Mouse (Mus musculus) hindbrain, embryonic 15.5 days (tissue): ENCODE results near the gene Tex14. TPM values are rescaled to one million over a fixed set of nuclear protein-coding genes. Genes with fewer than 3 reads are reported as not detected.
A peak's percentile ranks its signal among the peaks of the same experiment; 100 is the strongest.
"Not testable (repeated sequence)": the region's sequence is repeated elsewhere in the genome, so short reads cannot be mapped to it uniquely, and the experiment has no call there.

Source experiments
- ATAC-seq: fragments of 200-750 bp; cut with Nextera tagmentation; 2 replicates; pipeline ENCODE4 v1.8.0; 2017; ENCODE audit warnings: low read depth, moderate number of reproducible peaks, moderate TSS enrichment; ENCODE audit not compliant: low FRiP score
- H3K27ac ChIP-seq: fragments of 300-500 bp; sonication (generic); replicated peaks from 2 replicates; pipeline ENCODE4 v1.5.1; 2015; ENCODE audit warnings: mild to moderate bottlenecking, inconsistent platforms
- H3K27me3 ChIP-seq: fragments of 300-500 bp; sonication (generic); 2 replicates; pipeline ENCODE4 v1.6.1; 2015; ENCODE audit warnings: control low read depth, inconsistent platforms
- H3K36me3 ChIP-seq: fragments of 300-500 bp; sonication (generic); 2 replicates; pipeline ENCODE4 v1.6.1; 2015; ENCODE audit warnings: control low read depth, inconsistent platforms
- H3K4me1 ChIP-seq: fragments of 300-500 bp; sonication (generic); replicated peaks from 2 replicates; pipeline ENCODE4 v1.6.1; 2015; ENCODE audit warnings: control low read depth, inconsistent platforms
- H3K4me2 ChIP-seq: fragments of 300-500 bp; sonication (generic); 2 replicates; pipeline ENCODE4 v1.6.1; 2015; ENCODE audit warnings: moderate library complexity, mild to moderate bottlenecking, inconsistent platforms
- H3K4me3 ChIP-seq: fragments of 300-500 bp; sonication (generic); 2 replicates; pipeline ENCODE4 v1.5.1; 2015; ENCODE audit warnings: mild to moderate bottlenecking, inconsistent platforms
- H3K9ac ChIP-seq: fragments of 300-500 bp; sonication (generic); 2 replicates; pipeline ENCODE4 v1.6.1; 2015; ENCODE audit warnings: inconsistent platforms
- H3K9me3 ChIP-seq: fragments of 300-500 bp; sonication (generic); 2 replicates; pipeline ENCODE4 v1.6.1; 2016; ENCODE audit warnings: control low read depth, inconsistent platforms
- WGBS: fragments of 180-500 bp; shearing (Covaris S2); methylation state at CpG from one replicate; pipeline ENCODE4 v1.1.7; 2015; 5-methylcytosine and 5-hydroxymethylcytosine counted together
- polyA plus RNA-seq: library from polyadenylated mRNA; unstranded; fragments of >200 nt; fragmentation: Nextera tagmentation; extraction: Ambion mirVana; gene quantifications from 2 replicates; pipeline ENCODE4 v1.2.1, GENCODE M21; 2015

Gene Tex14
- polyA plus RNA-seq, 1 experiment from 2014 or later: 1.9 TPM

DNA sequence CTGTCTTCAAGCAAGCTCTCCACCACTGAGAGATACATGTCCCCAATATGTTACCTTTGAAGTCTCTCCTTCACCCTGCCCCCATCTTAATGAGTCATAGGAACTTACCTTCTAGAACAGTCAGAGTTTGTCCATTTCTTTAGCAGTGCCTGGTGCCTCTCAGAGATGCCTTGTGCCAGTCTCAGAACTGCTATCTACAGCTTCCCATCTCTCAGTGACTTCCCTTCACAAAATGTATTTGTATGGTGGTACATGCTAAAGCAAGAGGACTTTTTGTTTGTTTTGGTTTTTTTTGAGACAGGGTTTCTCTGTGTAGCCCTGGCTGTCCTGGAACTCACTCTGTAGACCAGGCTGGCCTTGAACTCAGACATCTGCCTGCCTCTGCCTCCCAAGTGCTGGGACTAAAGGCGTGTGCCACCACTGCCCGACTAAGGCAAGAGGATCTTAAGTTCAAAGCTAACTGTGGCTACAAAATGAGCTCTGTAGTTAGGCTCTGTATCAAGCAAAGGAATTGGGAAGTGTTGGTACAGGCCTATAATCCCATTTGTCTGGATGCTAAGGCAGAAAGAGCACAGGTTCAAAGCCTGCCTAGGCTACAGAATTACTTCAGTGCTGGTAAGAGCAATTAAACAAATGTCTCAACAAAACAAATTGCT lies 49.3 kb downstream of the Tex14 start:
- Histone ChIP-seq H3K4me3 (no peak overlapping the region), H3K4me2 (no peak overlapping the region), H3K9me3 (no peaks in the 10 kb centered on the region), H3K9ac (no peak overlapping the region), H3K4me1 (no peaks in the 10 kb centered on the region), H3K36me3 (no peaks in the 10 kb centered on the region), H3K27me3 (no peaks in the 10 kb centered on the region), H3K27ac (no peak overlapping the region)
- ATAC-seq: no peak
- 83% methylated on average over 2 of the region's 2 CpGs for WGBS

DNA sequence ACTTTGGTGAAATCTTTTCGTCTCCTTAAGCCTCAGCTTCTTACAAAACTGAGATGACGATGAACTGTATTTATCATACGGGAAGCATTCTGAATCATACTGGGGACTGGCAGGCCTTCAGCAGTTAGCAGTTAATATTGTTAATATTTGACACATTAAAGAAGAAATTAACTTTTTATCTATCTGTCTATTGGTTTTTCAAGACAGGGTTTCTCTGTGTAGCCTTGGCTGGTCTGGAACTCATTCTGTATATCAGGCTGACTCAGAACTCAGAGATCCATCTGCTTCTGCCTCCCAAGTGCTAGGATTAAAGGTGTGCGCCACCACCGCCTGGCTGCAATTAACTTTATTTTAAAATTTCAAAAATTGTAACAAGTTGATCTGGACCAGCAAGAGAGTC lies 50.7 kb downstream of the Tex14 start:
- no peak overlapping the region for H3K27ac ChIP-seq
- no peaks in the 10 kb centered on the region for H3K36me3 ChIP-seq
- no peak overlapping the region for H3K4me2 ChIP-seq
- H3K9ac ChIP-seq: no peak overlapping the region
- H3K27me3 ChIP-seq: no peaks in the 10 kb centered on the region
- H3K4me1 ChIP-seq: no peaks in the 10 kb centered on the region
- no peak overlapping the region for H3K4me3 ChIP-seq
- H3K9me3 ChIP-seq: no peaks in the 10 kb centered on the region
- ATAC-seq: no peak
- WGBS: 95% methylated on average over 5 of the region's 5 CpGs

GRCm38 (mm10) chr11:87455984-87456383 lies 51.1 kb downstream of the Tex14 start:
- H3K4me3 ChIP-seq: no peak overlapping the region
- no peaks in the 10 kb centered on the region for H3K27me3 ChIP-seq
- no peak overlapping the region for H3K9ac ChIP-seq
- ATAC-seq: no peak
- no peaks in the 10 kb centered on the region for H3K9me3 ChIP-seq
- no peak overlapping the region for H3K27ac ChIP-seq
- H3K4me2 ChIP-seq: no peak overlapping the region
- WGBS: 93% methylated on average over 4 of the region's 4 CpGs
- H3K4me1 ChIP-seq: no peaks in the 10 kb centered on the region
- H3K36me3 ChIP-seq: no peaks in the 10 kb centered on the region

- Histone ChIP-seq H3K4me2 (no peak overlapping the region), H3K27ac (no peak overlapping the region), H3K27me3 (no peaks in the 10 kb centered on the region), H3K36me3 (no peaks in the 10 kb centered on the region), H3K4me1 (0 out of 2 replicates have a peak, but pooled peaks cover 7% of the 10 kb centered on the region), H3K4me3 (no peak overlapping the region), H3K9me3 (no peaks in the 10 kb centered on the region), H3K9ac (no peak overlapping the region)
- 87% methylated on average over 6 of the region's 6 CpGs for WGBS
- ATAC-seq: no peak
Observed at GRCm38 (mm10) chr11:87460566-87460965, 55.7 kb downstream of the Tex14 start.

DNA sequence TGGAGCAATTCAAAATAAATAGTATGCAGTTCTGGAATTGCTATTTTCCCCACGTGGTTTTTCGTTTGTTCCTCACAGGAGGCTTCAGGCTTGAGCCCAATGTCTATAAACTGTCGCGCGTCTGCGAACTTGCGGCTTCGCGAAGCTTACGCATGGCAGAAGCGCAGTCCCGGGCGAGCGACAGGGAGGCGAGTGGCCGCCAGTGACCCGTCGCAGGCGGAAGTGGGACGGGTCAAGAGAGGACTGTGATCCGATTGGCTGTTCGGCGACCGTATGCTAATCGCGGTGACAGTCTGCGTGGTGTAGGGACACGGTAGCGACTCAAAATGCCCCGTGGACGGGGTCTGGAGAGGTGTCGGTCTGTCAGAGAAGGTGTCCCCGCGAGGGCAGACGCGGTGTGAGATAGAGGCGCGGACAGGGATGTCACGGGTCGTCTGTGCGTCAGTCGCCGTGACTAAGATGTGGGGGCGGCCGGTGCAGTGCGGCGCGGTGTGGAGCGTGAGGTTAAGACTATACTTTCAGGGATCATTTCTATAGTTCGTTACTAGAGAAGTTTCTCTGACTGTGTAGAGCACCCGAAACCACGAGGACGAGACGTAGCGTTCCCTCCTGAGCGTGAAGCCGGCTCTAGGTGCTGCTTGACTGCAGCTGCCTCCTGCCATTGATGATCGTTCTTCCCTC lies 57.1 kb downstream of the Tex14 start:
- not testable (repeated sequence) for H3K27me3 ChIP-seq, H3K36me3 ChIP-seq, H3K4me1 ChIP-seq, H3K9me3 ChIP-seq
- peak; percentile 100 for ATAC-seq
- 1% methylated on average over 23 of the region's 58 CpGs for WGBS
- peak overlapping the region; percentile 23; the same call in 1 of the 2 replicates for H3K9ac ChIP-seq
- H3K4me2 ChIP-seq: peak overlapping the region; percentile 48
- peak overlapping the region; percentile 61 for H3K27ac ChIP-seq
- peak overlapping the region; percentile 29 for H3K4me3 ChIP-seq

DNA sequence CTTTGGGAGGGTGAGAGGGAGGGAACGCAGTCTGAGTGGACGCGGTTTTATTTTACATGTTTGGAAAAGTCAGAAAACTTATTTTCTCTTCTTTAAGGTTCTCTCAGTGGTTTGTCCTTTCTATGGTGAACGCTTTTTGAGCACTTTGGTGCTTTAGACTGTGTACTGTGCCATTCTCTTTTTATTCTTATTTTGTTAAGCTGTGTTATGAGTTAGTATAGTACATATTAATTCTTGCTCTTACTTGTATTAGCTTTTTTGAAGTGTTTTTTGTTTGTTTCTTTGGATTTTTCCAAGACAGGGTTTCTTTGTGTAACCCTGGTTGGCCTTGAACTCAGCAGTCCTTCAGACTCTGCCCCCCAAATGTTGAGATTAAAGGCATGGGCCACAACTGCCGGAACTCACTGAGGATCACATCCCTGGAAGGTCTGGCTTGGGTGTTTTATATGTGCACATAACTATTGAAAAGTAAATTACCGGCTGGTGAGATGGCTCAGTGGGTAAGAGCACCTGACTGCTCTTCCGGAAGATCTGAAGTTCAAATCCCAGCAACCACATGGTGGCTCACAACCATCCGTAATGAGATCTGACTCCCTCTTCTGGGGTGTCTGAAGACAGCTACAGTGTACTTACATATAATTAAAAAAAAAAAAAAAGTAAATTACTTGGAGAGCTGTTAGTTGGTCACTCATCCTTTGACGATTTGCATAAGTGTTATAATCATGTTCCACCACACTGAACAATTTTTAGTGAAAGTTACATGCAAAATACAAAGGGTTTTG lies 57.8 kb downstream of the Tex14 start:
- Histone ChIP-seq H3K9me3 (no peaks in the 10 kb centered on the region), H3K4me2 (peak overlapping the region; percentile 4; the same call in 1 of the 2 replicates), H3K9ac (no peak overlapping the region), H3K4me3 (no peak overlapping the region), H3K36me3 (no peaks in the 10 kb centered on the region), H3K4me1 (peaks cover 10% of the 10 kb centered on the region), H3K27ac (peak overlapping the region; percentile 65), H3K27me3 (no peaks in the 10 kb centered on the region)
- no peak for ATAC-seq
- WGBS: 6% methylated on average over 9 of the region's 9 CpGs

GRCm38 (mm10) chr11:87463243-87463540 lies 58.3 kb downstream of the Tex14 start:
- Histone ChIP-seq H3K9ac (no peak overlapping the region), H3K27ac (no peak overlapping the region), H3K4me1 (peaks cover 12% of the 10 kb centered on the region), H3K9me3 (no peaks in the 10 kb centered on the region), H3K4me3 (no peak overlapping the region), H3K4me2 (no peak overlapping the region), H3K27me3 (no peaks in the 10 kb centered on the region), H3K36me3 (no peaks in the 10 kb centered on the region)
- 60% methylated on average over 5 of the region's 5 CpGs for WGBS
- ATAC-seq: no peak

- not testable (repeated sequence) for H3K9me3 ChIP-seq, H3K9ac ChIP-seq, H3K27ac ChIP-seq, H3K36me3 ChIP-seq, H3K4me3 ChIP-seq, H3K27me3 ChIP-seq, ATAC-seq, H3K4me2 ChIP-seq
- H3K4me1 ChIP-seq: peaks cover 12% of the 10 kb centered on the region
- WGBS: 92% methylated on average over 4 of the region's 4 CpGs
Observed at GRCm38 (mm10) chr11:87463792-87464430, 59.0 kb downstream of the Tex14 start.

DNA sequence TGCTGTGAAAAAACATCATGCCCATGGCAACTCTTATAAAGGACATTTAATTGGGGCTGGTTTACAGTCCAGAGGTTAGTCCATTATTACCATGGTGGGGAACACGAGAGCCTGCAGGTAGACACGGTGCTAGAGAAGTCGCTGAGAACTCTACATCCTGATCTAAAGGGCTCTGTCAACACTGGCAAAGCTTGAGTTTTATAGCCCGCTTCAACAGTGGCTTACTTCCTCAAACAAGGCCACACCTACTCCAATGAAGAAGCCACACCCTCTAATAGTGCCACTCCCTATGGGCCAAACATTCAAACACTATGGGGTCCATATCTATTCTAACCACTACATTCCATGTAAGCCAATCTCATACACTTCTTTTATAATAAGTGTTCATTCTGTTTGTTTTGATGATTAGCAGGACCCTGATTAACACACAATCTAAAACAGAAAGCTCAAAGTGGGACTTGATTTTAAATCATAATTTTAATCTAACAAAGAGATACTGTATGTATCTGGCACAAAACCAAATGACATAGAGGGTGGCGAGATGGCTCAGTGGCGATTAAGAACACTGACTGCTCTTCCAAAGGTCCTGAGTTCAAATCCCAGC lies 61.2 kb downstream of the Tex14 start:
- Histone ChIP-seq H3K27ac (no peak overlapping the region), H3K36me3 (no peaks in the 10 kb centered on the region), H3K4me3 (no peak overlapping the region), H3K9me3 (no peaks in the 10 kb centered on the region), H3K27me3 (no peaks in the 10 kb centered on the region), H3K4me2 (no peak overlapping the region), H3K9ac (no peak overlapping the region), H3K4me1 (peaks cover 16% of the 10 kb centered on the region)
- ATAC-seq: no peak
- WGBS: 76% methylated on average over 6 of the region's 6 CpGs

GRCm38 (mm10) chr11:87467491-87468277 lies 62.8 kb downstream of the Tex14 start:
- Histone ChIP-seq H3K4me3 (no peak overlapping the region), H3K9ac (no peak overlapping the region)

DNA sequence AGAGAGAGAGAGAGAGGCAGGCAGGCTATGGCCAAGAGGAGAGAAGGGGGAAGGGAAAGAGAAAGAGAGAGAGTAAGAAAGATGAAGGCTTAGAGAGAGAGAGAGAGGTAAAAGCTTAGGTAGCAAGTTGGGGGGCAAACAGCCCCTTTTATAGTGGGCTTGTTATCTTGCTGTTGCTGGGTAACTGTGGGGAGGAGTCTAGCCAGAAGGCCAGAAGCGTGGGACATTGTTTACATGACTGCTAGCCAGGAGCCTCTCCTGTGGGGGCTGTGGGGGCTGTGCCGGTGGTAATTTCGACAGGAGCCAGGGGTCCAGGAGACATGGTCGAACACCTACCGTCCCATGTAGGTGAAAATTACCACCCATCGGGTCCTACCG lies 63.4 kb downstream of the Tex14 start:
- Histone ChIP-seq H3K27ac (no peak overlapping the region), H3K9me3 (no peaks in the 10 kb centered on the region), H3K4me2 (no peak overlapping the region), H3K36me3 (no peaks in the 10 kb centered on the region), H3K9ac (no peak overlapping the region), H3K4me3 (no peak overlapping the region), H3K27me3 (no peaks in the 10 kb centered on the region), H3K4me1 (peaks cover 9% of the 10 kb centered on the region)
- 56% methylated on average over 7 of the region's 7 CpGs for WGBS
- no peak for ATAC-seq

More at GRCm38 (mm10) chr11:87467491-87468277, 62.8 kb downstream of the Tex14 start:
- no peaks in the 10 kb centered on the region for H3K9me3 ChIP-seq
- ATAC-seq: no peak
- no peak overlapping the region for H3K27ac ChIP-seq
- WGBS: 63% methylated on average over 19 of the region's 19 CpGs
- no peaks in the 10 kb centered on the region for H3K27me3 ChIP-seq
- H3K4me1 ChIP-seq: peaks cover 11% of the 10 kb centered on the region
- no peaks in the 10 kb centered on the region for H3K36me3 ChIP-seq
- no peak overlapping the region for H3K4me2 ChIP-seq
